Mouse (Mus musculus): ENCODE measurements around the gene Ispd. TPM values are rescaled to one million over a fixed set of nuclear protein-coding genes. Genes with fewer than 3 reads are reported as not detected.

Ispd gene
- total RNA-seq, 1 experiment from 2014 or later: not detected

GRCm38 (mm10) chr12:36670915-36671579 is 289.8 kb downstream of the Ispd start:
- ATAC-seq (replicated peaks; ENCODE audit: insufficient number of reproducible peaks, low FRiP score, low TSS enrichment, poor library complexity, severe bottlenecking): no peak

GRCm38 (mm10) chr12:36674481-36674880 is 293.2 kb downstream of the Ispd start:
- ATAC-seq (replicated peaks; ENCODE audit: insufficient number of reproducible peaks, low FRiP score, low TSS enrichment, poor library complexity, severe bottlenecking): no peak

GRCm38 (mm10) chr12:36678220-36678619 is 297.0 kb downstream of the Ispd start:
- no peak for ATAC-seq (replicated peaks; ENCODE audit: insufficient number of reproducible peaks, low FRiP score, low TSS enrichment, poor library complexity, severe bottlenecking)

- no peak for ATAC-seq (replicated peaks; ENCODE audit: insufficient number of reproducible peaks, low FRiP score, low TSS enrichment, poor library complexity, severe bottlenecking)
Observed at GRCm38 (mm10) chr12:36680883-36681505, 299.7 kb downstream of the Ispd start.

- no peak for ATAC-seq (replicated peaks; ENCODE audit: insufficient number of reproducible peaks, low FRiP score, low TSS enrichment, poor library complexity, severe bottlenecking)
Observed at GRCm38 (mm10) chr12:36681779-36682178, 300.5 kb downstream of the Ispd start.

- ATAC-seq (replicated peaks; ENCODE audit: insufficient number of reproducible peaks, low FRiP score, low TSS enrichment, poor library complexity, severe bottlenecking): no peak
Observed at GRCm38 (mm10) chr12:36694072-36694471, 312.8 kb downstream of the Ispd start.

GRCm38 (mm10) chr12:36704380-36704779 is 323.1 kb downstream of the Ispd start:
- ATAC-seq (replicated peaks; ENCODE audit: insufficient number of reproducible peaks, low FRiP score, low TSS enrichment, poor library complexity, severe bottlenecking): no peak

GRCm38 (mm10) chr12:36708810-36709209 is 327.6 kb downstream of the Ispd start:
- ATAC-seq (replicated peaks; ENCODE audit: insufficient number of reproducible peaks, low FRiP score, low TSS enrichment, poor library complexity, severe bottlenecking): no peak

GRCm38 (mm10) chr12:36713866-36714662 is 332.8 kb downstream of the Ispd start:
- no peak for ATAC-seq (replicated peaks; ENCODE audit: insufficient number of reproducible peaks, low FRiP score, low TSS enrichment, poor library complexity, severe bottlenecking)

GRCm38 (mm10) chr12:36717526-36717925 is 336.3 kb downstream of the Ispd start:
- ATAC-seq (replicated peaks; ENCODE audit: insufficient number of reproducible peaks, low FRiP score, low TSS enrichment, poor library complexity, severe bottlenecking): no peak

- no peak for ATAC-seq (replicated peaks; ENCODE audit: insufficient number of reproducible peaks, low FRiP score, low TSS enrichment, poor library complexity, severe bottlenecking)
Observed at GRCm38 (mm10) chr12:36718417-36718816, 337.2 kb downstream of the Ispd start.

GRCm38 (mm10) chr12:36719074-36719473 is 337.8 kb downstream of the Ispd start:
- no peak for ATAC-seq (replicated peaks; ENCODE audit: insufficient number of reproducible peaks, low FRiP score, low TSS enrichment, poor library complexity, severe bottlenecking)

GRCm38 (mm10) chr12:36720779-36721178 is 339.5 kb downstream of the Ispd start:
- ATAC-seq (replicated peaks; ENCODE audit: insufficient number of reproducible peaks, low FRiP score, low TSS enrichment, poor library complexity, severe bottlenecking): no peak

- no peak for ATAC-seq (replicated peaks; ENCODE audit: insufficient number of reproducible peaks, low FRiP score, low TSS enrichment, poor library complexity, severe bottlenecking)
Observed at GRCm38 (mm10) chr12:36721223-36721622, 340.0 kb downstream of the Ispd start.

GRCm38 (mm10) chr12:36722754-36723153 is 341.5 kb downstream of the Ispd start:
- no peak for ATAC-seq (replicated peaks; ENCODE audit: insufficient number of reproducible peaks, low FRiP score, low TSS enrichment, poor library complexity, severe bottlenecking)

- ATAC-seq (replicated peaks; ENCODE audit: insufficient number of reproducible peaks, low FRiP score, low TSS enrichment, poor library complexity, severe bottlenecking): no peak
Observed at GRCm38 (mm10) chr12:36723302-36723701, 342.1 kb downstream of the Ispd start.

- no peak for ATAC-seq (replicated peaks; ENCODE audit: insufficient number of reproducible peaks, low FRiP score, low TSS enrichment, poor library complexity, severe bottlenecking)
Observed at GRCm38 (mm10) chr12:36724297-36724696, 343.0 kb downstream of the Ispd start.

GRCm38 (mm10) chr12:36725250-36725649 is 344.0 kb downstream of the Ispd start:
- no peak for ATAC-seq (replicated peaks; ENCODE audit: insufficient number of reproducible peaks, low FRiP score, low TSS enrichment, poor library complexity, severe bottlenecking)

GRCm38 (mm10) chr12:36726026-36726425 is 344.8 kb downstream of the Ispd start:
- no peak for ATAC-seq (replicated peaks; ENCODE audit: insufficient number of reproducible peaks, low FRiP score, low TSS enrichment, poor library complexity, severe bottlenecking)

All from monocyte, adult 5-6 weeks (primary cell).